Mouse (Mus musculus) macrophage (primary cell): ENCODE results near the gene Akap7. TPM values are rescaled to one million over a fixed set of nuclear protein-coding genes. Genes with fewer than 3 reads are reported as not detected.
A peak's percentile ranks its signal among the peaks of the same experiment; 100 is the strongest.
"Not testable (repeated sequence)": the region's sequence is repeated elsewhere in the genome, so short reads cannot be mapped to it uniquely, and the experiment has no call there.

Experiments
- H3K27ac ChIP-seq: fragments of 350-480 bp; formaldehyde crosslinking; 2 replicates; pipeline ENCODE4 v1.9.0; 2021
- H3K36me3 ChIP-seq: fragments of 350-480 bp; formaldehyde crosslinking; 2 replicates; pipeline ENCODE4 v1.9.0; 2021; ENCODE audit errors: inconsistent target
- H3K4me3 ChIP-seq: fragments of 350-480 bp; formaldehyde crosslinking; 2 replicates; pipeline ENCODE4 v1.9.0; 2021; ENCODE audit errors: inconsistent target
- H3K79me2 ChIP-seq: fragments of 350-480 bp; formaldehyde crosslinking; 2 replicates; pipeline ENCODE4 v1.9.0; 2021; ENCODE audit errors: inconsistent target
- WGBS: methylation state at CpG from one replicate; pipeline ENCODE4 v1.1.7; 2026; ENCODE audit warnings: inconsistent platforms; ENCODE audit not compliant: missing documents; 5-methylcytosine and 5-hydroxymethylcytosine counted together
- polyA plus RNA-seq: library from polyadenylated mRNA; stranded (reverse); fragments of 250-400 nt; gene quantifications from 3 replicates; pipeline ENCODE4 v1.2.4, GENCODE M21; 2018; ENCODE audit warnings: inconsistent platforms

The Akap7 gene
- polyA plus RNA-seq, 1 experiment from 2014 or later: 57.2 TPM

DNA sequence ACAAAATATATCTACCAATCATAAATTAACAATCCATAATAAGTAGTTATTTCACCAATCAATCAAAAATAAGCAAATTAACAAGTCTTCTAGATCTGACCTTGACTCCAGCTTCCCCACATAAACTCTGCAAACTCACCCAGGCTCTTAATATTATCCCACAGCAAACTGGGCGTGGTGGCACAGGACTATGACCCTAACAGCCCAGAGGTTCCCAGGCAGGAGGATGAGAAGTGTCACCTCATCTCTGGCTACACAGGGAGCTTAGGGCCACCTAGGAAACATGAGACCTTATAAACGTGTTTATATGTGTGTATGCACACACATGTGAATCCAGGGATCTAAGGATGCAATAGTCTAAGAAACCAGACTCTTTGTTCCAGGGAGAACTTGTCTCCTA is 132.8 kb downstream of the Akap7 start:
- Histone ChIP-seq H3K36me3 (no peaks in the 10 kb centered on the region), H3K4me3 (no peak overlapping the region), H3K27ac (no peak overlapping the region), H3K79me2 (no peaks in the 10 kb centered on the region)
- WGBS: 96% methylated on average over 2 of the region's 2 CpGs

- WGBS: 88% methylated on average over 6 of the region's 6 CpGs
- Histone ChIP-seq H3K4me3 (no peak overlapping the region), H3K27ac (no peak overlapping the region), H3K36me3 (no peaks in the 10 kb centered on the region), H3K79me2 (no peaks in the 10 kb centered on the region)
These were observed 140.1 kb downstream of the Akap7 start for GRCm38 (mm10) chr10:25167365-25168194.

- not testable (repeated sequence) for H3K4me3 ChIP-seq, H3K36me3 ChIP-seq, H3K79me2 ChIP-seq, H3K27ac ChIP-seq
- WGBS: 42% methylated on average over 2 of the region's 3 CpGs
These were observed 144.2 kb downstream of the Akap7 start for GRCm38 (mm10) chr10:25163510-25163909.

DNA sequence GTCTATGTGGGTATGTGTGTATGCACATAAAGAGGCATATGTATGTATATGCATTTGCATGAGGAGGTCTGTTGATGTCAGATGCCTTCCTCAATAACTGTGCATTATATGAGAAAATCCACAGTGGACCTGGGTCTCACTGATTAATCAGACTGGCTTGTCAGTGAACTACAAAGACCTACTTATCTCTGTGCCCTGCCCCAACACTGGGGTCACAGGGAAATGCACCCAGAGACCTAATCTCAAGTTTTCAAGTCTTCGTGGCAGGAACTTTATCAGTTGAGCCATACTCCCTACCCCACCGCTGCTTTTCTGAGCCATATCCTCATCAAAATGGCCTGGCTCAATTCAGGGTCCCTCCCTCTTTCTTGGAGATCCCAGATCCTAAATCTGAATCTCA is 146.0 kb downstream of the Akap7 start:
- no peaks in the 10 kb centered on the region for H3K79me2 ChIP-seq
- 96% methylated on average over 2 of the region's 2 CpGs for WGBS
- H3K27ac ChIP-seq: no peak overlapping the region
- no peaks in the 10 kb centered on the region for H3K36me3 ChIP-seq
- H3K4me3 ChIP-seq: no peak overlapping the region

GRCm38 (mm10) chr10:25158651-25159050 is 149.0 kb downstream of the Akap7 start:
- WGBS: 90% methylated on average over 5 of the region's 5 CpGs
- H3K27ac ChIP-seq: no peak overlapping the region

DNA sequence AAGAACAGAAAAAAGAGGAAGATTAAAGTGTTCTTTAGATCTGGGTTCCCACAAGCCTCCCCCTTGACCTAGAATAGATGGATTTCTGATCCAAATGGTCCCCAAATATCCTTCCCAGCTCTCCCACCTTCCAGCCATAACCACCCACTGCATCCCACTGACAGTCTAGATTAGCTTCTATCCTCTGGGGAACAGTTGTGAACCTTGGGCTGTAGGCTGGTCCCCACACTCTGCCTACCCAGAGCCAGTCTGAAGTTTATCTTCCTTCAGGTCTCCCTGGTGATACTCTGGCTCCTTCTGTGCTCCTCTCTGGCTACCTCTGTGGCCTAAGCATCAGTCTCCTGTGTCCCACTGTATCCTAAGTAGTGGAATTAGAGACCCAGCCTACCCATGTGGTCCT is 150.3 kb downstream of the Akap7 start:
- Histone ChIP-seq H3K79me2 (no peaks in the 10 kb centered on the region), H3K36me3 (no peaks in the 10 kb centered on the region), H3K27ac (no peak overlapping the region), H3K4me3 (no peak overlapping the region)

More at GRCm38 (mm10) chr10:25158651-25159050, 149.0 kb downstream of the Akap7 start:
- Histone ChIP-seq H3K4me3 (no peak overlapping the region), H3K36me3 (no peaks in the 10 kb centered on the region), H3K79me2 (no peaks in the 10 kb centered on the region)

DNA sequence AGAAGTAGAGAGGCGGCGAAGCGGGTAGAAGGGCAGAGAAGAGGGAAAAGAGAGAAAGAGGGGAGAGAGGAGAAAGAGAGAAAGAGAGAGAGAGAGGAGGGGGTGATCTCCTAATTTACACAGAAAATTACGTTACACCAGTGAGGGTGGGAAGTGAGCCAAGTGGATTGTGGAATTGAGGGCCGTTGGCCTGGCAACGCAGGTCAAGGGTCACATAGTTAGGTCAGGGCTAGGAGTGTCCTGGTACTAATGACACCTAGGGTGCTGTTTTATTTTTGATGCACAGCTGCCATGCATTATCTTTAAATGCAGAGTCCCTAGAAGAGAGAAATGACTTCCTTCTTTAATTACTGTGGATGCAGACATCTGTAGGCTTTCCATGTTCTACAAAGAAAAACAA is 153.4 kb downstream of the Akap7 start:
- WGBS: 86% methylated on average over 4 of the region's 6 CpGs
- Histone ChIP-seq H3K36me3 (no peaks in the 10 kb centered on the region), H3K4me3 (no peak overlapping the region), H3K27ac (no peak overlapping the region), H3K79me2 (no peaks in the 10 kb centered on the region)

GRCm38 (mm10) chr10:25151172-25151800 is 156.4 kb downstream of the Akap7 start:
- Histone ChIP-seq H3K4me3 (no peak overlapping the region), H3K79me2 (no peaks in the 10 kb centered on the region), H3K36me3 (no peaks in the 10 kb centered on the region), H3K27ac (no peak overlapping the region)
- 75% methylated on average over 7 of the region's 7 CpGs for WGBS

- no peaks in the 10 kb centered on the region for H3K79me2 ChIP-seq
- no peaks in the 10 kb centered on the region for H3K36me3 ChIP-seq
- no peak overlapping the region for H3K4me3 ChIP-seq
- WGBS: 94% methylated on average over 12 of the region's 12 CpGs
- no peak overlapping the region for H3K27ac ChIP-seq
These were observed 161.8 kb downstream of the Akap7 start for GRCm38 (mm10) chr10:25145851-25146250.

DNA sequence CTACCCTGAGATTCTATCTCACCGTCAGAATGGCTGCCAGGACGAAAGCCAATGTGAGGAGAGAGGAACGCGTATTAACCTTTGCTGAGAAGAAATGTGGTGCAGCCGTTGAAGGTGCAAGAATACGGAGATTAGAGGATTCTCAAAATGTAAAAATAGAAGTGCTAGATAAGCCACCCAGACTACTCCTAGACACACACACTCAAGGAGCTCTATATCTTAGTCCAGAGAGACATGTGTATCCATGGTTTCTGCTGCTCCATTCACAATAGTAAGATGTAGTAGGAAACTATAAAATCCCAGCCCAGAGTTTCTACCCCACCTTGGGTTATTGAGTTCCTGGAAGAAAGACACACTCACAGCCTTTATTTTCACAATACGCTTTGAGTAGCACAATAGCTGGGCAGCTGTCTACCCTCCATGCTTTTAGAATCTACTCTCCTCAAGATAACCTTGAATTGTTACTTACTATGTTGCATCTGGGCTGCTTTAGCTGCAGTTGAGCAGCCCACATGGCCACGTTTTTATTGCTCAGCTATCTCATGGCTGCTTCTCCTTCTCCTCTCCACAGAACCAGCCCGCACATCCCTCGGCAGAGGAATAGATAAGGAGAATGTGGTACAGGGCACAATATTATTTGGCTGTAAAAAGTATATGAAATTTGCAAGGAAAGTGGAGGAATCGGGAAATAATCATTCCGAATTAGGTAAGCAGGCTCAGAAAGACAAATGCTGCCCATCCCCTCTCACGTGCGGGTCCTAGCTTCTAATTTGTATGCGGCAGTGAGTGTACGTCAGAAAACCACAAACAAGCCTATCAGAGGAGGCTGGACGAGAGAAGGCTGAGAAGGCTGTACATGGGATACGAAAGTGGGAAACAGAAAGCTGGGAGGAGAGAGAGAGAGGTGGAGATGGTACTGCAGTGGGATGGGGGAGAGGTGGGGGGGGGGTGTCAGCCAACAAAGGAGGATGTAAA is 162.6 kb downstream of the Akap7 start:
- no peak overlapping the region for H3K4me3 ChIP-seq
- no peak overlapping the region for H3K27ac ChIP-seq
- WGBS: 90% methylated on average over 17 of the region's 18 CpGs

GRCm38 (mm10) chr10:25141781-25142180 is 165.9 kb downstream of the Akap7 start:
- Histone ChIP-seq H3K79me2 (no peaks in the 10 kb centered on the region), H3K4me3 (no peak overlapping the region), H3K27ac (no peak overlapping the region), H3K36me3 (no peaks in the 10 kb centered on the region)
- 81% methylated on average over 1 of the region's 1 CpGs for WGBS

More for the DNA sequence above, 162.6 kb downstream of the Akap7 start:
- no peaks in the 10 kb centered on the region for H3K79me2 ChIP-seq
- H3K36me3 ChIP-seq: no peaks in the 10 kb centered on the region

GRCm38 (mm10) chr10:25140155-25140755 is 167.4 kb downstream of the Akap7 start:
- no peaks in the 10 kb centered on the region for H3K36me3 ChIP-seq
- H3K79me2 ChIP-seq: no peaks in the 10 kb centered on the region
- WGBS: 77% methylated on average over 12 of the region's 14 CpGs
- no peak overlapping the region for H3K27ac ChIP-seq
- H3K4me3 ChIP-seq: no peak overlapping the region

DNA sequence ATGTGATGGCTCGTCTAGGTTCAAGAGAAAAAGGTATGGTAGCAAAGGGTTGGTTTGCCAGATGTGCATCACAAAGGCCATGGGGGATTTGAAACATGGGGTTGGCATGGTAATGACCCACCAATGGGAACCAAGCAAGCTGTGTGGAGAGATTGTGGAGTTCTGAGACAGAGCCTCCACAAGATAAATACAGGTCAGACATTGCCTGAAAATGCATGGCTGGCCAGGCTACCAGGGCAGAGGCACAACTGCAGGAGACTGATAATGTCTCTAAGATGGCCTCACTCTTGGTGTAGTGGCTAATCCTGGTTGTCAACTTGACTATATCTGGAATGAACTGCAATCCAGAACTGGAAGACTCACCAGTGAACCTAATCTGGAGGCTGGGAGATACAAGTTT is 174.1 kb downstream of the Akap7 start:
- Histone ChIP-seq H3K36me3 (no peaks in the 10 kb centered on the region), H3K4me3 (no peak overlapping the region), H3K79me2 (no peaks in the 10 kb centered on the region), H3K27ac (no peak overlapping the region)
- 91% methylated on average over 1 of the region's 1 CpGs for WGBS

GRCm38 (mm10) chr10:25128455-25128863 is 179.2 kb downstream of the Akap7 start:
- Histone ChIP-seq H3K4me3 (no peak overlapping the region), H3K79me2 (no peaks in the 10 kb centered on the region), H3K27ac (peak overlapping the region; percentile 38), H3K36me3 (no peaks in the 10 kb centered on the region)
- WGBS: 19% methylated on average over 5 of the region's 5 CpGs
